Mouse (Mus musculus) cerebral cortex, adult 2 months (tissue): ENCODE measurements around the gene Abl2.

Experiments used
- WGBS: fragments of 180-500 bp; shearing (Covaris S2); methylation state at CpG from one replicate; pipeline ENCODE4 v1.1.7; 2018; 5-methylcytosine and 5-hydroxymethylcytosine counted together

The Abl2 gene

DNA sequence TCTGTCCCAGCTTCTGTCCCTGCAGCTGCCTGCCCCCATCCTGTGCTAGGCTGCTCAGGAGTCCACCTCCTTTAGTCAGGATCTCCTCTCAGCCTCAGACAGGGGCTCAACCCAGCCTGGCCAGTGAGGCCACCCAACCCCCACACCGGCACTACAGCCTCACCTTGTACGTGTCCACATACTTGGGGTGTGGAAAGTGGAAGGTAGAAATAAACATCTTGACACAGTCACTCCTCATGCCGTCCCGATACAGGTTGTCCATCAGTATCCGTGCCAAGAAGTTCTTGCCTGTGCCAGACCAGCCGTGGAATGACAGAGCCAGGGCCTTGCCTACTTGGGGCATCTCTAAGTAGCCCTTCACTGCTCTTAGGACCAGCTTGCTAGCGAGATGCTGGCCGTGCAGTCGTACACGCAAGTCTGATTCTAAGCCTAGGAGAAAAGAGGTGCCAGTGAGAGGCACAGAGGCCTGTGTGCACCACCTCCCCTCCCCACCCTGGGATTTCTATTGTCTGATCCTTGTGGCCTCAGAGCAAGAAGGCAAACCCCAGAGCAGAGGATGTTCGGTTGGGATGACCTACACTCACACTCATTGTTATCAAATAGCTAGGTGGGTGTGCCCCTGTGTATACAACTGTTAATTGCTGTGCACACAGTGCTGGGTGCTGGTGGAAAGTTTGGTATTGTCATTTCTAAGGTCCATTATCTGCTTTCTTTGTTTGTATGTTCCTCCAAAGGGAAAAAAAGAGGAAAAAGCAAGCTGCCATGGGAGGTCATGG, 110.8 kb downstream of the Abl2 start:
- whole genome bisulfite sequencing, result 81% methylated on average over 11 of the region's 11 CpGs

DNA sequence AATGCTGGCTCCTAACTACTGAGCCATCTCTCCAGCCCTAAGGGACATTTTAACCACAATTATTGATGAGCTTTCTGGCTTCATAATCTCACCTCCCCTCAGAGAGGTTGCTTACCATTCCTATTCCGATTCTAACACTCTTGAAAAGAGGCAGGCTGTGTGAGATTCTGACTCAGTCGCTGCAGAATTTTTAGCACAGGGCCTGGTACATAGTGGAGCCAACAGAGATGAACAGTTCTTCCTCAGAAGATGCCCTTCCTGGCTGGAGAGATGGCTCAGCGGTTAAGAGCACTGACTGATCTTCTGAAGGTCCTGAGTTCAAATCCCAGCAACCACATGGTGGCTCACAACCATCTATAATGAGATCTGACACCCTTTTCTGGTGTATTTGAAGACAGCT, 113.3 kb downstream of the Abl2 start:
- 51% methylated on average over 3 of the region's 3 CpGs for WGBS

DNA sequence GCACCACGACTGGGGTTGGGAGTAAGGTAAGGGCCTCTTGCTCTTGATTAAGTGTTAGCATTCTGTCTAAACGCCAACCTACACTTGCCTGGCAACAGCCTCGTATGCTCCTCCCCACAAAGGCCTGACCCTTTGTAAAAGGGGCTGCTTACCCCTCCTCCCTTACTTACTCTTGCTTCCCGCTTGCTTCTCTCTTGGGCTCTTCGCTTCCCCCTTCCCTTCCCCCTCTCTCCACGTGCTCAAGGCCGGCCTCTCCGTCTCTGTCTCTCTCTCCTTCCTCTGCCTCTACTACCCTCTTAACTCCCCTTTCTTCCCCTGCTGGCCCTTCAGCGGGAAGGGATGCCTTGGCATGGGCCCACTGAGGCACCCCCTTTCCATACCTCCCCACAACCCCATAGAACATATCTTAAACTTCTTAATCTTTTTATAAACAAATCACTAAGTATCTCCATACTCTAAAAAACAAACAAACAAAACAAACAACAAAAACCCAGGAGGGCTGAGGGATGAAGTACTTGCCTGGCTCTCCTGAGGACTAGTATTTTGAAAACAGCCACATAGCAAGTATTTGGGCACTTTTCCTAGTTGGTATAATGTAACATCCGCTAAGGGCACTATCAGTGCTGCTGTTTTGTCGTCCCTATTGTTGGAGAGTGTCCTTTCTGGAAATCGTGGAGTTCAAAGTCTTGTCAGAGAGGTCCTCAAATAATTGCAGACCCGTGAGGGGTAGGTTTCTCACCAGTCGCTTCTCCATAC, 114.3 kb downstream of the Abl2 start:
- 47% methylated on average over 14 of the region's 14 CpGs for WGBS

DNA sequence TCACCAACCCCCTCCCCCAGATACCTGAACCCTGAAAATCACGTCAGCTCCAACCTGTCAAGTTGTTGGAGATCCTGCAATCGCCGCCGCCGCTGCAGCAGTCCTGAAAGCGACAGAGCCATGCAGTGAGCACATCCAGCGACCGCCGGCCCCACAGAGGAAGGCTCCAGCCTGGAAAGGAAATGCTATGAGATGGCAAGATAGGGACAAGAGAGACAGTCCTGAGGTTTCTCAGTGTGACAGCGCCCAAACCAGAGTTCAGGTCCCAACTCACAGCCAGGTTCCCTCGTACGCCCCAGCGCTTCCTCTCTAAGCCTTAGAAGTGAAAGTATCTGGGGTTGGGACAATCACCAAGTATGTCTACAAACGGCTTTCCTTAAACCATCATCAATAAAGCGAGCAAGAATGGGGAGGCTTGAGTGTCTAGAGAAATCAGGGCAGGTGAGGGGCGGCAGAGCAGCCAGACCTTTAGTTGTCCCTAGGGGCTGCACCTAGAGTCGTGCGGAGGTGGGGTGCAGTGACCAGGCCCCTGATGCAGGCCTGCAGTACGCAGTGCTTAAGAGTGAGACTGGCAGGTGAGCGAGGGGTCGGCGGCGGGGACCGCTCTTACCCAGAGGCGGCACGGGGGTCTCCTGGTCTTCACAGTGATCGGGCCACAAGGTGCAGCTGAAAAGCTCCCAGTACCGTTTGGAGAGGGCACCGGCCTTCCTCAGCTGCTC, 115.0 kb downstream of the Abl2 start:
- WGBS, result 13% methylated on average over 29 of the region's 29 CpGs

DNA sequence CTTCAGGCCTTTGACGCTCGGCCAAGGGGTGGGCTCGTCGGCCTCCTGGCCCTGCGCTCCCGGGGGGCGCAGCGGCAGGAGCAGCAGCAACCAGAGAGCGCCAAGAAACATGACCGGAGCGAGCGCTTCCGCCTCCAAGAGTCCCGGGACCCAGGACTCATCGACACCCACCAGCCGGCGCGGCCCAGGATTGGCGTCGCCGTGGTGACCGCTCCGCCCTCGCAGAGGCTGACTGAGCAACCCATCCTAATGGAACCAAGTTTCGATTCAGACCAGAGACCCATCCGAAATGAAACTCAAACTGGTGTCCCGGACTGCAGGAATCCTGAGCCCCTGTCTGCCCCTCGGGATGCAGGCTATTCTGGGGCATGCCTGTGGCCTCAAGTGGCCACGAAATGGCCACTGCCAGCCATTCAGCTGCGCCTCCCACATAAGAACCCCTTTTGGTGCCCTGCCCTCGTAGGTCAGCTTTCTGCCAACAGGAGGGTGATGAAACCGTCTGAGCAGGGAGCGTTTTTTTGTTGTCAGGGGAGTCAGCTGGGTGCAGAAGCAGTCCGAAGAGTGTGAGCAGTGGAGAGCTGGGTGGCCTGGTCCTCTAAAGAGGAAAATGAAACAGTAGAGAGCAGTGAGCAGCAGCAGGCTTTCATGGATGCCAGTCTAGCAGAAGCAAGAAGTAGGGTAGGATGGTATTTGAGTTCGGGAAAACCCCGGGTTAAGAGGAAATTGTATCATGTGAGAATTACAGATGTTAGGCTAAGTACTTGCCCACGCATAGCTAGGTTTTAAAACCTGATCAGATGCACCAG, 115.8 kb downstream of the Abl2 start, which contains the start of gene Tor3a:
Tor3a (minus strand) TSS at position 162 of the 806 bp plus-strand sequence.
- 10% methylated on average over 37 of the region's 37 CpGs for WGBS

GRCm38 (mm10) chr1:156676171-156676570, 117.6 kb downstream of the Abl2 start:
- WGBS, result 40% methylated on average over 12 of the region's 12 CpGs

- 62% methylated on average over 5 of the region's 5 CpGs for WGBS
Observed at GRCm38 (mm10) chr1:156676596-156676995, 118.0 kb downstream of the Abl2 start.

GRCm38 (mm10) chr1:156677230-156677629, 118.6 kb downstream of the Abl2 start:
- 86% methylated on average over 3 of the region's 3 CpGs for WGBS

GRCm38 (mm10) chr1:156679599-156679998, 121.0 kb downstream of the Abl2 start:
- WGBS, result 70% methylated on average over 9 of the region's 9 CpGs

DNA sequence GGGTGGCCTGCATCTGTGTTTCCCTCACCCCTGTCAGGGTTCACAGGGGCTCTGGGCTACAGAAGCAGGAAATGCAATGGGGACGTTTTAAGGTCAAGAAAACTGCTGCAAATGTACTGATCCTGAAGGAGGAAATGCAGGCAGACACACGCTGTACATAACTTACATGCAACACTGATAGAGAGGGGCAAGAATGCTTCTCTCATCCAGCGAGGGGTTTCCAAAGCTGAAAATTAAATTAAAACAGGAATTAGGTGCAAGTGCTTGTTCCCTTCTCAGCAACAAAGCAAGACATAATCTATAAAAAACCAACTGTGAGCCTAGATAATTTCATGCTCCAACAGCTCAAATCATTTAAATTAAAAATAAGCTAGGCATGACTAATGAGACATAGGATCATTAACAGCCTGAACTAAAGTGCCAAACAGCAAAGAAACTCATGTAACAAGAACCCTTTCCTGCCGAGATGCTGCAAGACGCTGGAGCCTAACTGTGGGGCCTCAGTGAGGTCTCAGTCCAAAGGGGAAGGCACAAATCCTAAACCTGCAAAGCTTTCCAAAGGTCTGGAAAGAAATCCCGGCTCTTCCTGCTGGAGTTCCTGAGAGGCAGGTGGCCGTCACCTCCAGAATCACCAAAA, 127.6 kb downstream of the Abl2 start:
- WGBS, result 74% methylated on average over 7 of the region's 7 CpGs
